Mouse (Mus musculus): Measurements from ENCODE around the gene Efcab1. TPM values are rescaled to one million over a fixed set of nuclear protein-coding genes. Genes with fewer than 3 reads are reported as not detected.
"Not testable (repeated sequence)": the region's sequence is repeated elsewhere in the genome, so short reads cannot be mapped to it uniquely, and the experiment has no call there.

Efcab1 gene
- polyA plus RNA-seq (2015; fragmentation: Nextera tagmentation; extraction: Ambion mirVana), result 2.7 and 2.9 TPM in 2 replicates

DNA sequence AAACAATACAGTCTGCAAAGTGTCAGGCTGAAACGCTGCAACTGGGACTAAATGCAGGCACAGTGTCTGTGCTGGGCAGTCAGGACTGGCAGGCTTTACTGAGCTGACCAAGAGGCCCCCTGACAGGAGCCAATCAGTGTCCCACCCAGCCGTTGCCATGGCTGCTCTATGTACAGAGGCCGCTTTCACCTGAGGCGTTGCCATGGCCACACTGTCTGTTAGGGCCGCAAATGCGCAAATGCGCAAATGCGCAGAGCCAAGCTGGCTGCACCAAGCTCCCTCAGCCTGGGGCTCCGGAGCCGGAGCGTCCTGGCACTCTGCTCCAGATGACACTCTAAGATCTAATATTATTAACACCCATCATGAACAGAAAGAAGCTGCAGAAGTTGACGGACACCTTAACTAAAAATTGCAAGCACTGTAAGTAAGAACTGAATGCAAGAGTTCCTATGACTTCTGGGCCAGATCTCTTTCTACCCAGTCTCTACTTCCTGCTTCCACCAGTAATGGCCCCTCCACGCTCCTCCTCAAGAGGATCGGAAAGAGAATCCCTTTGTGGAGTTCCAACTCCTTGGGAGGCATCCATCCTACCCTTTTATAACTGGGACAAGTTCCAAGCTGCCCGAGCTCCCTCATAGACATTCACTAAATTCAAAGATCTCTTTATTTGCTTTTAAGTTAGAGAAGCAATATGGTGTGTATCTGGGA, at the start of gene Efcab1:
Efcab1 (plus strand) TSS at position 214 of the 708 bp plus-strand sequence.
- ATAC-seq (ENCODE audit: low FRiP score, low TSS enrichment), result peak; percentile 97
- H3K4me1 ChIP-seq (ENCODE audit: insufficient read depth, low read length), result peaks cover 5% of the 10 kb centered on the region; the same call in 1 of the 2 replicates
- H3K27me3 ChIP-seq (ENCODE audit: insufficient read depth, low read length), result no peaks in the 10 kb centered on the region
- H3K4me2 ChIP-seq (replicated peaks; ENCODE audit: low read depth, low read length), result peak within 1 kb of the TSS; percentile 26
- H3K9ac ChIP-seq (replicated peaks; ENCODE audit: low read length), result no peak within 1 kb of the TSS
- peak within 1 kb of the TSS; percentile 15 for H3K4me3 ChIP-seq (ENCODE audit: low read length)
- no peak within 1 kb of the TSS for H3K27ac ChIP-seq (ENCODE audit: low read length)
- H3K36me3 ChIP-seq (ENCODE audit: insufficient read depth, low read length), result no peaks in the 10 kb centered on the region
- WGBS, result 14% methylated on average over 15 of the region's 15 CpGs
- H3K9me3 ChIP-seq (ENCODE audit: low read length), result no peaks in the 10 kb centered on the region

DNA sequence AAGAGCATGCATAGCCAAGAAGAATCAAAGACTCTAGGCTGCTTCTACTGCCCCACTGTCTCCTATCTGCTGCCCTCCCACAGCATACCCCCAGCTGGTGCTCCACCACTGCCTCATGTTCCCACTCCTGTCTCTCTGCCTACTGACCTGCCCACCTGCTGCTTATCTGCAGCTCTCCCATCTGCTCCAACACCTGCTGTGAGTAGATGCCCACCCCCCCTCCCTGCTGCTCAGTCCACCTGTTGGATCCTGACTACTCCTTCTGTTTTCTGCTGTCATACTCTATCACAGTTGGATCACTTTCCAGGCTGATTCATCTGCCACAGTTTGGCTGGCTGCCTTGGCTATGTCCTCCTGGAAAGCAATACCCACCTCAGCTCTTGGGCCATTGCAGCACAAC, 47.0 kb upstream of the Efcab1 start:
- no peak overlapping the region for H3K4me2 ChIP-seq (replicated peaks; ENCODE audit: low read depth, low read length)
- no peak overlapping the region for H3K4me3 ChIP-seq (ENCODE audit: low read length)
- H3K4me1 ChIP-seq (ENCODE audit: insufficient read depth, low read length), result no peaks in the 10 kb centered on the region
- H3K27me3 ChIP-seq (ENCODE audit: insufficient read depth, low read length), result no peaks in the 10 kb centered on the region
- no peak overlapping the region for H3K27ac ChIP-seq (ENCODE audit: low read length)
- no peaks in the 10 kb centered on the region for H3K9me3 ChIP-seq (ENCODE audit: low read length)
- no peak for ATAC-seq (ENCODE audit: low FRiP score, low TSS enrichment)
- H3K36me3 ChIP-seq (ENCODE audit: insufficient read depth, low read length), result no peaks in the 10 kb centered on the region
- H3K9ac ChIP-seq (replicated peaks; ENCODE audit: low read length), result no peak overlapping the region

DNA sequence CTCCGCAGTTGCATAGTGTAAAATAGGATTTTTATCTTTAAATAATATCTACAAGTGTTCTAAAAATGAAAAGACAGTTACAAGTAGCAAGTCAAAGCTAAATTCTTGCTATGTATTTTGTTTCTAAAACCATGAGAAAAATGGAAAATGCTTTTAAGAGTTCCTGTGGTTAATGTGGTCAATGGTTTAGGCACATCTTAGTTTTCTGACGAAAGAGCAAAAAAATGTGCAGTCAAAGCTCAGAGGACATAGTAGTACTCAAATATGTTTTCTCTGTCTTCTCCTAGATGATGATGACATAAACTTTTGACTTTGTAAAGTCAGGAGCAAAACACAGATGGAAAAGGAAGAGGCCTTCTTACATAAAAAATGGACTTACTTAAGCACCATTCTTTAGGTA, 21.5 kb upstream of the Efcab1 start:
- H3K27me3 ChIP-seq (ENCODE audit: insufficient read depth, low read length), result no peaks in the 10 kb centered on the region
- no peaks in the 10 kb centered on the region for H3K4me1 ChIP-seq (ENCODE audit: insufficient read depth, low read length)
- H3K27ac ChIP-seq (ENCODE audit: low read length), result no peak overlapping the region
- H3K36me3 ChIP-seq (ENCODE audit: insufficient read depth, low read length), result no peaks in the 10 kb centered on the region
- no peak overlapping the region for H3K4me2 ChIP-seq (replicated peaks; ENCODE audit: low read depth, low read length)
- no peak overlapping the region for H3K4me3 ChIP-seq (ENCODE audit: low read length)
- H3K9ac ChIP-seq (replicated peaks; ENCODE audit: low read length), result no peak overlapping the region
- H3K9me3 ChIP-seq (ENCODE audit: low read length), result no peaks in the 10 kb centered on the region
- no peak for ATAC-seq (ENCODE audit: low FRiP score, low TSS enrichment)
- WGBS, result 84% methylated on average over 2 of the region's 2 CpGs

- Histone ChIP-seq H3K27ac (ENCODE audit: low read length) (no peak overlapping the region), H3K27me3 (ENCODE audit: insufficient read depth, low read length) (no peaks in the 10 kb centered on the region), H3K9ac (replicated peaks; ENCODE audit: low read length) (no peak overlapping the region), H3K4me2 (replicated peaks; ENCODE audit: low read depth, low read length) (no peak overlapping the region), H3K36me3 (ENCODE audit: insufficient read depth, low read length) (no peaks in the 10 kb centered on the region), H3K4me1 (ENCODE audit: insufficient read depth, low read length) (no peaks in the 10 kb centered on the region), H3K9me3 (ENCODE audit: low read length) (no peaks in the 10 kb centered on the region), H3K4me3 (ENCODE audit: low read length) (no peak overlapping the region)
- WGBS, result 88% methylated on average over 1 of the region's 1 CpGs
- ATAC-seq (ENCODE audit: low FRiP score, low TSS enrichment), result no peak
These were observed 21.0 kb upstream of the Efcab1 start for GRCm38 (mm10) chr16:14885372-14885771.

- H3K36me3 ChIP-seq (ENCODE audit: insufficient read depth, low read length), result no peaks in the 10 kb centered on the region
- H3K27me3 ChIP-seq (ENCODE audit: insufficient read depth, low read length), result no peaks in the 10 kb centered on the region
- no peak overlapping the region for H3K4me2 ChIP-seq (replicated peaks; ENCODE audit: low read depth, low read length)
- no peak for ATAC-seq (ENCODE audit: low FRiP score, low TSS enrichment)
- 83% methylated on average over 3 of the region's 3 CpGs for WGBS
- H3K4me3 ChIP-seq (ENCODE audit: low read length), result no peak overlapping the region
- H3K9ac ChIP-seq (replicated peaks; ENCODE audit: low read length), result no peak overlapping the region
- H3K9me3 ChIP-seq (ENCODE audit: low read length), result no peaks in the 10 kb centered on the region
- 0 out of 2 replicates have a peak, but pooled peaks cover 4% of the 10 kb centered on the region for H3K4me1 ChIP-seq (ENCODE audit: insufficient read depth, low read length)
- H3K27ac ChIP-seq (ENCODE audit: low read length), result no peak overlapping the region
These were observed 13.9 kb upstream of the Efcab1 start for GRCm38 (mm10) chr16:14892492-14892891.

- no peaks in the 10 kb centered on the region for H3K9me3 ChIP-seq (ENCODE audit: low read length)
- WGBS, result 50% methylated on average over 4 of the region's 4 CpGs
- H3K36me3 ChIP-seq (ENCODE audit: insufficient read depth, low read length), result no peaks in the 10 kb centered on the region
- H3K4me1 ChIP-seq (ENCODE audit: insufficient read depth, low read length), result 0 out of 2 replicates have a peak, but pooled peaks cover 4% of the 10 kb centered on the region
- H3K27ac ChIP-seq (ENCODE audit: low read length), result peak overlapping the region; percentile 80
- no peak overlapping the region for H3K9ac ChIP-seq (replicated peaks; ENCODE audit: low read length)
- H3K4me3 ChIP-seq (ENCODE audit: low read length), result no peak overlapping the region
- H3K27me3 ChIP-seq (ENCODE audit: insufficient read depth, low read length), result no peaks in the 10 kb centered on the region
- no peak for ATAC-seq (ENCODE audit: low FRiP score, low TSS enrichment)
- H3K4me2 ChIP-seq (replicated peaks; ENCODE audit: low read depth, low read length), result no peak overlapping the region
These were observed 12.5 kb upstream of the Efcab1 start for GRCm38 (mm10) chr16:14893864-14894263.

DNA sequence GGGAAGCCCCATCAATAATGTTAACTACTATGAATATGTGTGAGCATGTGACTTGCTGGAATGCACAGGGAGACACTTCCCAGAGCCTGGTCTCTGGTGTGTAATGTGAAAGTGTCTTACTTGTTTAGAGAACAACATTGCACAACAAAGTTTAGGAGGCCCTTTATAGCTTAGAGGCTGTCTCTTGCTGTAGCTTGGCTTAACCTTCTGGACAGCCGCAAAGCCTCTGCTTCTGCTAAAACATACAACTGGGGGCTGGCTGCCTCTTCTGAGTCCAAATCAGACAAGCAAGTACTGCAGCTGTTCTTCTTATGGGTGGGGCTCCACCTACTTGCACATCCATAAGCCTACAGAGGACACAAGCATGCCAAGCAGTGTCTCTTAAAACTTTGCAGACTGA, 11.7 kb upstream of the Efcab1 start:
- Histone ChIP-seq H3K9ac (replicated peaks; ENCODE audit: low read length) (no peak overlapping the region), H3K27ac (ENCODE audit: low read length) (peak overlapping the region; percentile 44; the same call in 1 of the 2 replicates), H3K36me3 (ENCODE audit: insufficient read depth, low read length) (no peaks in the 10 kb centered on the region), H3K4me1 (ENCODE audit: insufficient read depth, low read length) (0 out of 2 replicates have a peak, but pooled peaks cover 4% of the 10 kb centered on the region), H3K9me3 (ENCODE audit: low read length) (no peaks in the 10 kb centered on the region), H3K27me3 (ENCODE audit: insufficient read depth, low read length) (no peaks in the 10 kb centered on the region), H3K4me2 (replicated peaks; ENCODE audit: low read depth, low read length) (no peak overlapping the region), H3K4me3 (ENCODE audit: low read length) (no peak overlapping the region)
- ATAC-seq (ENCODE audit: low FRiP score, low TSS enrichment), result peak; percentile 78; the same call in 1 of the 2 replicates
- 53% methylated on average over 1 of the region's 1 CpGs for WGBS

DNA sequence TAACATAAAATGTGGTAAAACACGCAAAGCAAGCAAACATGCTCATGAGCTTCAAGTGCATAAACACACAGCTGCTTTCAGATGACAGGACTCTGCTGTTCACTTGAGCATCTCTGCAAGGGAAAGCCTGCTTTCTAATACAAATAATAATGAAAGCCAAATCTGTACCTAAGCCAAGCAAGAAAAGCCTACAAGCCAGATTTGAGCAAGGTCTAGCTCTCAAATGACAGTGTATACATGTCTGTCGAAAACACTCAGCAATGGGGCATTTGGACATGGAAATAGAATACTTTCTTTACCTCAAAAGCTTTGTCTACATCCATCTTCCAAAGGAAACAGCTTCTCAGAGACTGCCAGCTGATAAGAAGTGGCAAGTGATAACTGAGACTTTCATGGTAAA, 10.9 kb upstream of the Efcab1 start:
- H3K4me2 ChIP-seq (replicated peaks; ENCODE audit: low read depth, low read length), result no peak overlapping the region
- H3K4me1 ChIP-seq (ENCODE audit: insufficient read depth, low read length), result 0 out of 2 replicates have a peak, but pooled peaks cover 4% of the 10 kb centered on the region
- no peaks in the 10 kb centered on the region for H3K36me3 ChIP-seq (ENCODE audit: insufficient read depth, low read length)
- H3K9me3 ChIP-seq (ENCODE audit: low read length), result no peaks in the 10 kb centered on the region
- H3K27me3 ChIP-seq (ENCODE audit: insufficient read depth, low read length), result no peaks in the 10 kb centered on the region
- ATAC-seq (ENCODE audit: low FRiP score, low TSS enrichment), result no peak
- no peak overlapping the region for H3K4me3 ChIP-seq (ENCODE audit: low read length)
- no peak overlapping the region for H3K9ac ChIP-seq (replicated peaks; ENCODE audit: low read length)
- peak overlapping the region; percentile 44; the same call in 1 of the 2 replicates for H3K27ac ChIP-seq (ENCODE audit: low read length)
- WGBS, result 50% methylated on average over 2 of the region's 2 CpGs

DNA sequence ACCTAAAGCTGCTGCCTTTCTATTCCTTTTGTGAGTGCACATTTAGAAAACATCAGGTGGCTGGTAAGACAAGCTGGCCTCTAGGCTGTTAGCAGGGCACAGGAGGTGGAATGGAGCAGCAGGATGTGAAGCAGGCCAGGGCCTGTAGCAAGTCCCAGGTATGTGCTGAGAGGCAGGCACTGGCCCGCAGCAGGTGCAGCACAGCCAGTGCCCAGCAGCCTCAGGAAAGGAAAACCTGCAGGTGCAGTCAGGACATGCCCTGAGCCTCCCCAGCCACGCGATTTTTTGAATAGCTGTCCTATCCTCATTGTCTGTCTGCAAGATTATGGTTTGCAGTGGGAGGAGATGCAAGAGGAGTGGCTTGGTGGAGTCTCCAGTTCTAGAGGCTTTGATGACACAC, 24.3 kb downstream of the Efcab1 start:
- not testable (repeated sequence) for H3K27ac ChIP-seq (ENCODE audit: low read length); H3K9ac ChIP-seq (replicated peaks; ENCODE audit: low read length); H3K4me3 ChIP-seq (ENCODE audit: low read length); H3K36me3 ChIP-seq (ENCODE audit: insufficient read depth, low read length); H3K4me1 ChIP-seq (ENCODE audit: insufficient read depth, low read length); H3K9me3 ChIP-seq (ENCODE audit: low read length); ATAC-seq (ENCODE audit: low FRiP score, low TSS enrichment); H3K4me2 ChIP-seq (replicated peaks; ENCODE audit: low read depth, low read length); H3K27me3 ChIP-seq (ENCODE audit: insufficient read depth, low read length)
- 51% methylated on average over 3 of the region's 3 CpGs for WGBS

DNA sequence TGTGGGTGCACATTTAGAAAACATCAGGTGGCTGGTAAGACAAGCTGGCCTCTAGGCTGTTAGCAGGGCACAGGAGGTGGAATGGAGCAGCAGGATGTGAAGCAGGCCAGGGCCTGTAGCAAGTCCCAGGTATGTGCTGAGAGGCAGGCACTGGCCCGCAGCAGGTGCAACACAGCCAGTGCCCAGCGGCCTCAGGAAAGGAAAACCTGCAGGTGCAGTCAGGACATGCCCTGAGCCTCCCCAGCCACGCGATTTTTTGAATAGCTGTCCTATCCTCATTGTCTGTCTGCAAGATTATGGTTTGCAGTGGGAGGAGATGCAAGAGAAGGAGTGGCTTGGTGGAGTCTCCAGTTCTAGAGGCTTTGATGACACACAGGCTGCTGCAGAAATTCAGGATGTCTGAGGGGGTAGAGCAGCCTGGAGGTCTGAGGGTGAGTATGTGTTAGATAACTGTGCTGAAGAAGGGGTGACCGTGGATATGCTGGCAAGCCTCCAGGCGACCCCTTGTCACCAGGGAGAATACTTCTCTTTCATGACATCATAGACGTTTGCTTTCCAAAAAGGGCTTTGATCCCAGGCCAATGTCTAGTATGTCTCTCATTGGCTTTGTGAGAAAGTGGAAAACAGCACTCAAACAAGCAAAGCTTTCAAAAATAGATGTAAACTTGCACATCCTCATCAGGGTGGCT, 30.2 kb downstream of the Efcab1 start:
- not testable (repeated sequence) for H3K4me3 ChIP-seq (ENCODE audit: low read length); H3K36me3 ChIP-seq (ENCODE audit: insufficient read depth, low read length); H3K4me2 ChIP-seq (replicated peaks; ENCODE audit: low read depth, low read length); H3K9me3 ChIP-seq (ENCODE audit: low read length); H3K27me3 ChIP-seq (ENCODE audit: insufficient read depth, low read length); H3K9ac ChIP-seq (replicated peaks; ENCODE audit: low read length); H3K4me1 ChIP-seq (ENCODE audit: insufficient read depth, low read length)
- WGBS, result 42% methylated on average over 7 of the region's 7 CpGs
- peak; percentile 60 for ATAC-seq (ENCODE audit: low FRiP score, low TSS enrichment)
- H3K27ac ChIP-seq (ENCODE audit: low read length), result peak overlapping the region; percentile 17
